Mouse (Mus musculus) spleen, postnatal 4 days (tissue): ENCODE measurements around the gene Ate1.
"Not testable (repeated sequence)": the region's sequence is repeated elsewhere in the genome, so short reads cannot be mapped to it uniquely, and the experiment has no call there.

Experiments used
- DNase-seq, 2 experiments: peaks; one replicate each; pipeline ENCODE4 v3.0.0; 2022; ENCODE audit warnings: low spot score in 2 of 2

The Ate1 gene

DNA sequence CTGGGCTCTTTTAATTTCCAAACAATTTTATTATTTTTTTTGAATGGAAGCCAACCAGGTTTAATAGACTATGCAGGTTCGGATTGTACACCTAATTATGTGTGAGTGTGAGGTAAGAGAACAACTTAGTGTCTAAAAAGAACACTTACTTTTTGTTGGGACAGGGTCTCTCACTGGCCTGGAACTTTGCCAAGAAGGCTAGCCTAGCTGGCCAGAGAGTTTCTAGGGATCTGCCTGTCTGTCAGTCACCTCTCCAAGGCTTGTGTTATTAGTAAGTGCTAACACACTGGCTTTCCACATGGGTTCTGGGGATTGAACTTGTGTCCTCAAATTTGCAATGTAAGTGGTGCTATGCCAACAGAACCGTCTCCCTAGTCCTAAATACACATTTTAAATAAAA, 116.8 kb downstream of the Ate1 start:
- DNase-seq, result no peak

DNA sequence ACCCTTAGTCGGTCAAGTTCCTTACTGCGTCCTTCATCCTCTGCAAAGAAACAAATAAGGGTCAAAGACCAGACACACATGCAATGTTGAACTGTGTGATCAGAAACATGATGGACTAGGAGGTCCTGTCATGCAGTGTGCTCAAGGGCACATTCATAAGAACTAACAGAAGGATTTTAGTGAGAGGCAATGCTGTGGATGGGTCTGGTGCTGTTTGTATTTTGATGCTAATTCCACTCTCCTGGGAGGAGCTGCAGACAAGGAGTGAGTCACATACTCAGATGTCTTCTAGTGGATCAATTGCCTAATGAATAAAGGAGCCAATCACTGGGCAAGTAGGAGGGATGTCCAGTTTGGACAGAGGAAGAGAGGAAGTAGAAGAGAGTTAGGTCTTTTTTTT, 125.5 kb downstream of the Ate1 start:
- no peak for DNase-seq

DNA sequence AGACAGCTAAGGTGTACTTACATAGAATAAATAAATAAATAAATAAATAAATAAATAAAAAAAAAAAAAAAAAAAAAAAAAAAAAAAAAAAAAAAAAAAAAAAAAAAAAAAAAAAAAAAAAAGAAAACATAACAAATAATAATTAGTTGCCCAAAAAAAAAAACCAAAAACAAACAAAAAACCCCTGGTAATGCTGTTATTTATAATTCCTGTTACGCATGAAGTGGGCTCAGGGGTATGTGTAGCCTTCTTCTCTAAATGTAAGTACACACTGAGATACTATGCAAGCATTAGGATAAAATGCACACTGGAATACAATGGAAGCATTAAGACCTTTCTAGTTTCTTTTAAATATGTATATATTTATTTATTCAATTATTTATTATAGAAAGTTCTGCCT, 130.1 kb downstream of the Ate1 start:
- DNase-seq, result not testable (repeated sequence)

DNA sequence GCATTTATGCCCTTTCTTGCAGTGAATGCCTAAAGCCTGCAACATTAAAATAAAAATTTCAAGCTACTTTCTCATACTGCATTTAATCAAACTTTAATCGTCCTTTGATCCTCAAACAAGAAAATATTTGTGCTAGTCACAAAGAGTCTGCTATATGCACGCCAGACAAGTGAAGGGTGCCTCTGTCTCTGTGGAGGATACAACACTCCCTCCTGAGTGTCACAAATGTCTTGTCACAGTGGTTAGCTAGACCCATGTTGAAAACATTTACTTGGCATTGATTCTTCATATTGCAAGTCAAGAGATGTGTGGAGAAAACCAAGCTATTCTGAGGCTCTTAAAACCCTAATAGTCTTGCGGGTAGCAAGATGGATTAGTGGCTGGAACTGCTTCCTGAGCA, 133.9 kb downstream of the Ate1 start:
- no peak for DNase-seq

DNA sequence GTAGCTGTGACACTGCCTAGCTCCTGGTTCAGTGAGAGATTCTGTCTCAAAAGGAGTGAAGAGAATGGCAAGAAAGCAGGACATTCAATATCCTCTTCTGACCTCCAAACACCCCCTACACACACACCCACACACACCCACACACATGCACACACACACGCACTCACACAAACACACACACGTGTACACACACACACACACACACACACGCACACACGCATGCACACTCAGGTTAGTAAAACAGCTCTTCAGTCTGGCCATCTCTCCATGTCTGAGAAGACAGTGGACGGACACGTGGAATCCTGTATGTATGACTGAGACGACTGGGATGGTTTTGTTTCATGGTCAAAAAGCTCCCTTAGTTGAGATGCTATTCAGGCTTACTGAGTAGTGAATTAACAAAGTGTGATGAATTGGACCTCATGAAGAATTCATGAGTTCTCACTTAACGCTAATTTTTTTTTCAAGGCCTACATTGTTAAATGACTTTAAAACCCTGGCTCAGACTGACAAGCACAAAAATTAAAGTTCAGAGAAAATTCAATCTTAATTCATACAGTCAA, 134.4 kb downstream of the Ate1 start:
- DNase-seq, result no peak

DNA sequence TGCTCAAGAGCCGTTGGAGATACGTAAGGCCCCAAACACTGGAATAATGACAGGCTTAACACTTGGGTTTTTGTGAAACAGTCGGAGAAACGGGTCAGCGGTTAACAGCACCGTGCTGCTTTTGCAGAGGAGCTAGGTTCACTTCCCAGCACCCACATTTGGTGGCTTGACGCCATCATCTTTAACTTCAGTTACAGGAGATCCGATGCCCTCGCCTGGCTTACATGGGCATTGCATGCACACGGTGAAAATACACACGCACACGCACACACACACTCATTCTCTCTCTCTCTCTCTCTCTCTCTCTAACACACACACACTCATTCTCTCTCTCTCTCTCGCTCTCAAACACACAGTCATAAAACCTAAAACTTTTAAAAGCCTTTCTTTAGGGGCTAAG, 138.0 kb downstream of the Ate1 start:
- DNase-seq, result no peak

DNA sequence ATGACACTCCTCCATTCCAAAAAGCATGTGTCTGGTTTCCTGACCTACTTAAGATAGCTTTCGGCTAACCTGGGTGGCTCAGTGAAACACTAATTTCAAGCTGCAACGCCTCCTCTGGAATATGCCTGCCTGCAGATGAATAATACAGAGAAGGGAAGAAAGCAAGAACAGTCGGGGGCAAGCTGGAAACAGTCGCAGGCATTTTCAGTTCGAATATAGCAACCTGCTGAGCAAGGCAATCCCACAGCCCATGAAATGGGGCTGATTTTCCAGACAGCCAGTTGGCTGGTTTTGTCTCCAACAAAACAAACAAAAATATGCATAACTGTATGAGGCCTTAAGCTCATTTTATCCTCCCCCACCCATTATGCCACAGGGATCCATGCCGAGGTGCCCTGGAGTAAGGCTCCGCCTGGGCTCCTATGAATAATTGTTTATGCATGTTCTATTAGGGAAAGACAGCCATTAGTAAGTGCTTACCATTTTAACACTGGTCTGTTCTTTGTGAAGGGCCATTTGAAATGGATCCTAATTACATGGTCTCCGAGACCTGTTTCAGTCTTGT, 138.7 kb downstream of the Ate1 start:
- no peak for DNase-seq

DNA sequence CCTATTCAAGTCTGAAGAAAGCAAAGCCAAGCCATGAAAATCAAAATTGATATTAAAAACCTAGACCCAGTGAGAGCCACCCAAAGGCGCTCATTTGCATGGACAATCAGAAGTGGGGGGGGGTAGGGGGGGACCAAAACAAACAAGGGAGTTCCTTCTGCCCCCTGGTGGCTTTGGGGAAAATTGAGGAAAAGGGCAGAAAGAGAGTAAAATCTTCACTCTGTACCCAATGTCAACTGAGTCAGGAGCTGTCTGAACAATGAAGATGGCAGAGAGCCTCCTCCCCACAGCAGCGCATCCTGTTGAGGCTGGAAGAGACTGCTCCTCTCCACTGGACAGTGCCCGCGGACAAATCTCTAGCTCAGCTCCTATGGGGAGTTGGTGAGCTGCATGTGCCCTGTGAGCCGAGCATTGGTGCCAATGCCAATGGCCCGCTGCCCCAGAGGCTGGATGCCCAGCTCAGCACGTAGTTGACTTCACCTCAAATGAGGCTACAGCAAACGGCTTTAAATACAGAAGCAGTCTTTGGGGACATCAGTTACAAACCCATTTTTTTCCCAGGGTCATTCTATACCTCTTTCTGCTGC, 139.3 kb downstream of the Ate1 start:
- DNase-seq, result no peak

DNA sequence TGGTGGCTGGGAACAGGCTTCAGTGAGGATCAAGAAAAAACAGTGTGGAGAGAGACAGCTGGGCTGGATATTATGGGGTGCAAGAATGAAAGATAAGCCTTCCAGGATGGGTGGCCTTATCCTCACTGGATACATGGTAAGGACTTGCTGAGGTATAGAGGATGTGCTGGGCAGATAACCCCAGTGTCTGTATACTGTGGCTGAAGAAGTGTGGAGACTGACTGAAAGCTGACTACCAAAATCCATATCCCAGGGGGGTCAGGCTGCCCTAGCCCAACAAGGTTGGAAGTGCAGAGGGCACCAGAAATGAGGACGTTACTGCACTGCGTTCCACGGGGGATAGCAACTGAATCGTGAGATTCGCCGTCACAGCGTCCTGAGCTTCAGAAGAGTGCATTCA, 139.8 kb downstream of the Ate1 start:
- no peak for DNase-seq

DNA sequence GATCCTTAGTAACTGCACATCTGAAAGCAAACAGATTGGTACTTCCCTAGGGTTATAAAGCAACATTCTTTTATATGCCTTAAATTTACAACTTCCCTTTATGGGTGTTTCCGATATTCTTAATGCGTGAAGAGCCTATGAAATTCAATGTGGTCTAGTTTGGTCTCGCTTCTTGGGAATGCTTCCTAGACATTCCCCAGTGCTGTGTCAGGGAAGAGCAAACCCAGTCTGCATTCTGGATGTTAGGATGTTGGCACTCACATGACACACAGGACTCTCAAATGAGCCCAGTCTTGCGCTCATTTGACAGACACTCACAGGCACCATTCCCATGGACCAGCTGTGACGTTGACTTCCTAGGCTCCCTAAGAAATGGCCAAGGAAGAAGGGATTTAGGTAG, 140.3 kb downstream of the Ate1 start:
- no peak for DNase-seq

DNA sequence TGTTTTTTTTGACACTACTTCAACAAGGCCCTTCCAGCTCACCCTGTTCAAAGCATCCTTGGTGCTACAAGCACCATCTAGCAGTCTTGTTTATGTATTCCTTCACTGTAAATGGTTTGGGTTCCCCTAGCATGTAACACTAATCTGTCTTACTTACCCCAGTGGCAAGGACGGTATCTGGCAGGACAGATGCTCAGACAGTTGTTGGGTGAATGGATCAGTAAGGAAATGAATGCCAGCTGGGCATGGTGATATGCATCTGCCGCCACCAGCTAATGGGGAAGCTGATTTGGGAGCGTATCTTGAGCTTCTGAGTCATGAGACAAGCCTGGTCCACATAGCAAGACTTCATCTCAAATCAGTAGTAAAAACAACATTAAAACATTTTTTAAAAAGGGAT, 141.9 kb downstream of the Ate1 start:
- no peak for DNase-seq

DNA sequence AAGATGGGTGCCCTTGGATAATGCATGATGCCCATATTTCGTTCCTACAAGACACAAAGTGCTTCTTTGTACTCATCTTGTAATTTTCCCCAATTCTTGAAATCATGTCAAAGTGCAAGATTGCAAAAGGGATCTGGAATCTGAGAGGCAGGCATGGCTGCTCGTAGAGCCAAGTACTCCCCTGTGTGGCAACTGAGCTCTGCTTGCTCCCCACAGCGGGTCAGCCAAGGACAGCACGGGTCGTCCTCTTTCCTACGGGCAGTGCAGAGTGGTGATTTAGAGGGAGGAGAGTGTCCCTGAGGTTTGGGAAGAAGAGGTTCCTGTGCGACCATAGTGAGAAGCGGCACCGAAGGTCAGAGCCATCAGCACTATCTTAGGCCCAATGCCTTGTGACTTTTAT, 145.9 kb downstream of the Ate1 start:
- DNase-seq, result no peak

DNA sequence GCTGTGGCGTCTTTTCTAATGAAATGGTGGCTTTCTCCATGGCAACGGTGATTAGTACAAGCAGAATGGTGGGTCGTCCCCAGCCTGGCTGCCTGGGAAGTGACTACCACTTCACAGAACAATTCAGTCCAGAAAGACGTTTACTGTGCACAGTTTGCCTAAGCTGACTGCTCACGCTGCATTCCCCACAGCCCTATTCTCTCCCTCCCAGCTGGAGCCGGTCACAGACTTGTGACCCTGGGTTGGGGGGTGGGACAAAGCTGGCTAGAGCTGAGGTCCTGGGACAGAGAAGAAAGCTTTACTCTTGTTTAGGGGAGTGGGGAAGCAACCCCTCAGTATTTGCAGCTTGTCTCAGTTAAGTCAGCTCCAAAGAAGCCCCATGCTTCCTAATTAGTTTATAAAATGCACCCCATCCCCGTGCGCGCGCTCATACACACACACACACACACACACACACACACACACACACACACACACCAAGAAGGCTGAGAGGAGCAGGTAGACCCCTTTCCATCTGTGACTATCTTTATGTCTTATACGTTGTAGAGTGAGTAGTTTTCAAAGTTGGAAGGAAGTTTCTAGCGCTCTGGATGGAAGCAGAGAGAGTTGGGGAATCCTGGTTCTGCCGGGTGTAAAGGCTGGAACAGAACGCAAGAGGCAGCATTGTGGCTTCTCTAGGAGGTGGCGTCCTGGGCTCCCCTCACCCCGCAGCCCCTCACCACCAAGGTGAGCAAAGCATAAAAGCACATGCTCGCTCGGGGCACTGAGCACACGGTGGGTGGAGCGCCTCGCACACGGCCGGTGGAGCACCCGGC, 151.1 kb downstream of the Ate1 start:
- peak in 1 of 2 experiments; percentile 44 for DNase-seq

DNA sequence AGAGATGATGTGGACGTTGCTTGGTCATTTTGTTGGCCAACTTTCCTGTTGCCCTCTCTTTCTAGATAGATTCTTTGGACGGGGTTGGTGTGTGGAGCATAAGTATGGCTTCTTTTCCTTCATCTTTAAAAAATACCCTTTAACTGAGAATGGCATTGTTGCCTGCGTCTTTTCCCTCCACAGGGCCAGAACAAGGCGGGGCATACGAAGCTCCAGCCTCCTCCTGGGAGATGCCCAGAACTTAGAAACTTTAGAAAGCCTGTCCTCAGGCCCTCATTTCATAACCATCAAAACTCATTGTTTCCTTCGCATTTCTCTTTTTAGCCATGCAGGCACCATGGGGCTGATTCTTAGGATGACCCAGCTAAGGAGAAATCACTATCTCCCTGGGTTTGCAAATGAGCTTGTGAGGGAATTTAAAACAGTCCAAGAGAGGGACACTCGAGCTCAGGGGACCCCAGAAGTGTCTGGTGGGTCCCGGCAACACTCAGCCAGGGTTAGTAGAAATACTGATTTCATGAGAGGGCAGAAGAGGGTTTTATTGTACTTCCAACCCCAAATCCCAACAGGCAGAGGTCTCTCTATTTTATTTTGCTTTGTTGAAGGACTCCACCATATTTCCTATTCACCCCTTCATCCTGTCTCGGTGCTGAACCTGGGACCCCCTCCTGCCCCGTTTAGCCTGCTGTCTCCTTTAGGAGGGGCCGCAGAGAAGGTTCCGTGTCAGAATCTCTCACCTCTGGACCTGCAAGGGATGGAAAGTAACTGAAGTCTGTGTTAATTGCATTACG, 151.9 kb downstream of the Ate1 start:
- no peak for DNase-seq

DNA sequence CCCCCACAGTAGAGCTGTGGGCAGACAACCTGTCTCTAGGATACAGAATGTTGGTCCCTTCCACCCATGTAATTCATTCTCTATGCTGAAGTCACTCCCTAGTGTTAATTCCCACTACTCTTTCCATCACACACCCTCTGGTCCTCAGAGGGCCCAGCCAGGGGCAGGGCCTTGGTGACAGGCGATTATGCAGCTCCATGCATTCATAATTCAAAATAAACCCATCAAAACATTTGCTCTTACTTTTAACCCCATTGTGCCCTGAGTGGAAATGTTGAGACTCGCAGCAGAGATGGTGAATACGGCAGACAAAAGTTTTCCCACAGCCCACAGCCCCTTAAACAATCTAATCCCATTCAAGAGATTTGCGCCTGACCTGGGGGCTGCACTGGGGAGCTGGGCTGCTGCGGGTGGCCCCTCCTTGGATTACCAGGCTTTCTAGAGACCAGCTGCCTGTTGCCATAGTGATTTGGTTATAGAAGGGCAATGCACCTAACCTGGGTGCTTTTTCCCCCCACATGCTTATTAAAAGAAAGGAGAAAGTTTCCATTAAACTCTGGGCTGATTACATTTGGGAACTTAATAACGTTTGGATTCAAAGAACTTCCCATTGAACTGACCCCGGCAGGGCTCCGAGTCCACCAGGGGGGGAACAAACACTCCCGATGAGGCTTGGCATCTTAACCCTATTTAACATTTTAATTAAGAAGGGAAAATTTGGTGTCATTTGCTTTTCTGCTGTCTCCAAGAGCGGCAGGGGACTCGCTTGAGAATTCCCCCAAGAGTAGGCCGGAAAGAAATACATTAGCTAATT, 152.7 kb downstream of the Ate1 start:
- no peak for DNase-seq

DNA sequence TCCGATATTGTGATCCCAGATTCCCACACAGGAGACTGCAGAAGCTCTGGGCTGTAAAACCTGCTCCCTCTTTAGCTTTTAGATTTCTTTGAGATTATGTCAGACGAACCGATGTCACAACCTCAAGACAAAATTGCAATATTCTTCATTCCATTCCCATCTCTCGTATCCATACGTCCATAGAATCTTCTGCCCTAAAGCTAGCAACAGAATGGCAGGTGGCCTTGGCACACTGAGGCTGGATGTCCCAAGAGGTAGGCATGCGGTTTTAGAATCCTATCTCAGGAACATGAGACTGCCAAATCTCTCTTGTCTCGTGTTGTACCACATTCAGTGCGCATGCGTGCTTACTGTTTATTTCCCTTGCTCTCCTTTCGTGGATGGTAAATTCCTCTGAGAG, 154.5 kb downstream of the Ate1 start:
- no peak for DNase-seq
